Mouse (Mus musculus): ENCODE results near the gene Slc25a39. TPM values are rescaled to one million over a fixed set of nuclear protein-coding genes. Genes with fewer than 3 reads are reported as not detected.

Slc25a39 gene
- 201 and 336 TPM in 2 replicates for polyA plus RNA-seq (2015; fragmentation: Nextera tagmentation; extraction: Ambion mirVana)

DNA sequence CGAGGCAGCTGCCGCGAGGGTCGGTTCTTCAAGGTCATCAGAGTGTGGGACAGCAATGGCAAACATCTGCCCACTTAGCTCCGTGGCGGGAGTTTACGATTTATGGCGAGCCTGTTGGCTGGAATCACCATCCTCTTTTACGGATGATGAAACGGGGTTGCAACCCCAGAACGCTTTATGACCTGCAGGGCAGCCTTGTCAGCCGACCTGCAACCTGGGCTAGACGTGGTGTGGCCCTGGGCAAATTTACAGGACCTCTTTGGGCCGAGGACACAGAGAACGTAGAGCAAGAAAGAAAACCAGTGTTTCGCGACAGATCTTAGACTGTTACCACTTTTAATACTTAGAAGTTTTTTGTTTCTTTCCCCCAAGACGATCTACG, at the start of gene Slc25a39:
Slc25a39 (minus strand) TSS at position 113 of the 382 bp plus-strand sequence.

DNA sequence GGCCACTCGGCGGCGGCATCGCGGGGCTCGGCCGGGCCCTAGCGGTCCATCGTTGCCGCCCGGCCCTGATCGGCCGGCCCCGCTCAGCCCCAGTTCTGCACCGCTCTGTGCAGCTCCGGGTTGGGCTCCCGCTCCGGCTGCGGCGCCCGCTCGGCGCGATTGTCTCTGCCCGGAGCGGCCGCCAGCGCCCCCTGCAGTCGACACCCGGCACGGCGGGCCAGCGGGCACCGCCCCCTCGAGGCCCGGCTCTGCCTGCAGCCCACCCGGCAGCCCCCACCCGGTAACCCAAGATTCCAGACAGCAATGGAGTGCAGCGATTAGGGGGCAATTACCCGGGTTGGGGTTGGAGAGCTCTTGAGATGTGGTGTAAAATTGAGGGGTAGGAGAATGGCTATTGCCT, 39.8 kb upstream of the Slc25a39 start, which contains the start of gene Fam171a2:
Fam171a2 (minus strand) TSS at position 186 of the 400 bp plus-strand sequence.

DNA sequence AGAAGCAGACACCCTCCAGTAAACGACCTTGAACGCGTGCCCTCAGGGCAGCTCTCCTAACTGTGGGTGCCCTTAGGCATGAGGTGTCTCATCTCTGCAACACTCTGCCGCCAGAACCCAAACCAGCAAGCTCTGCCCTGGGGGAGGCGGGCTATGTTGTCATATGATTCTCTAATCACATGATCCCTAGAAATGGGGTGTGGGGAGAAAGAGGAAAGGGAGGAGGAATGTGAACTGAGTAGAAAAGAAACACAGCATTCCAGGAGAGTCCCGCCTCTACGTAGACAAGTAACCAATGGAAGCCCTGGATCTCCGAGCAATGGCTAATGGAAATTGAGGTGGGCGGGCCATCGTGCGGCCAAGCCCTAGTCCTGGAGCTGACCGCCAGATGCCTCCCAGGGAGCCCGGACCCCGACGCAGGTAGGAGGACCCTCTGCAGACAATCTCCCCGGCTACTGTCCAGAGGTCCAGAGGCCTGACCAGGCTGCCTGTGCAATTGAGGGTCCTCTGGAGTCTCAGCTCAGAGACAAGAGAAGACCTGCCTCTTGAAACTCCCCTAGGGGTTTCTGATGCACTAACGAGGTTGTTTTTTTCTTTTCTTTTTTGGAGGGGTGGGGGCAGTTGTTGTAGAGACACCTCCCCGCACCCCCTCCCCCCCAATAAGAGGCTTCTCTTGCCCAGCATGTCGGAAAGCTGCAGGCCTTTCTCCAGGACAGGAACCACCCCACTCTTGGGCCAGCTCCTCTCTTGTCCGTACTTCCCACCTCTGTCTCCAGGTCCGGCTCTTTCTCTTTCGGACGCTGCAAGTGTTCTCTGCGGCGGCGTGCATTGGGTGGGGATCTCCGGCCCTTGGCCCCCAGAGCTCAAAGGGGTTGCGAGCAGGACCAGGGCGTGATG, 22.6 kb upstream of the Slc25a39 start, which contains the start of gene Grn:
Grn (plus strand) TSS at position 195 of the 897 bp plus-strand sequence.

DNA sequence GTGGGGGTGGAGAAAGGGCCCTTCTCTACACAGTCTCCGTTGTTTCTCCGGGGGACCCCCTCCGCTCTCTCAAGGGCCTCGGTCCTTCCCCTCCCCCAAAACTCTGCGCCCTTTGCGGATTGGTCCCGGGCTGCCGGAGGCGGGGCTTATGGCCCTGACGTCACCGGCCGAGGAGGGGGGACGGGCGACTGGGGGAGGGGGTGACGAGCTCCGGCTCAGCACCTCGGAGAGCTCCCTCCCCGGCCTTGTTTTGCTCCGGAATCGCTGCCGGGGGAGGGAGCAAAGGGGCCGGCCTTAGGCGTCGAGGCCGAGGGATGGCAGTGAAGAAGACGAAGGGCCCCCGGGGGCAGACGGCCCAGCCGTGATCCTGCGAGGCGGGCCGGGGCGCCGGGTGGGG, 14.5 kb downstream of the Slc25a39 start, which contains the start of gene Rundc3a:
Rundc3a (plus strand) TSS at position 166 of the 397 bp plus-strand sequence.

DNA sequence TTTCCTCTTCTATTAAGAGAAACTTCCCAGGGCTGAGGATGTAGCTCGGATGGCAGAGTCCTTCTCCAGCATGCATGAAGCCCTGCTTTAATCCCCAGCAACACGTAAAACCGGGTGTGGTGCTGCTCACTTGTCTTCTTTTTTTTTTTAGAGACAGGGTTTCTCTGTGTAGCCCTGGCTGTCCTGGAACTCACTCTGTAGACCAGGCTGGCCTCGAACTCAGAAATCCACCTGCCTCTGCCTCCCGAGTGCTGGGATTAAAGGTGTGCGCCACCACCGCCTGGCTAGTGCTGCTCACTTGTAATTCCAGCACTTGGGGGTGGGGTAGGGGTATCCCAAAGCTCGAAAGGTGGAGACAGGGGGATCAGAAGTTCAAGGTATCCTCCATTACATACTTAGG, 41.6 kb downstream of the Slc25a39 start, which contains the start of gene Slc4a1:
Slc4a1 (minus strand) TSS at position 101 of the 400 bp plus-strand sequence.

Small RNA genes within 50 kb of the gene (microRNA-seq; reads per million reads assigned to microRNA genes)
- gene Mir6930 (ENCODE audit: borderline replicate concordance, insufficient number of aligned reads): not detected

Other genes with a start within 250 kb of the Slc25a39 start
- gene Lsm12, start 222.7 kb downstream of the Slc25a39 start, polyA plus RNA-seq (2015; fragmentation: Nextera tagmentation; extraction: Ambion mirVana): 68.2 and 91.7 TPM in 2 replicates
- 28.6 and 70.2 TPM in 2 replicates for gene G6pc3, start 218.3 kb downstream of the Slc25a39 start, polyA plus RNA-seq (2015; fragmentation: Nextera tagmentation; extraction: Ambion mirVana)
- 54.3 and 58.9 TPM in 2 replicates for gene Hdac5, start 177.8 kb downstream of the Slc25a39 start, polyA plus RNA-seq (2015; fragmentation: Nextera tagmentation; extraction: Ambion mirVana)
- 2.7 and 3.6 TPM in 2 replicates for gene BC030867, start 159.1 kb downstream of the Slc25a39 start, polyA plus RNA-seq (2015; fragmentation: Nextera tagmentation; extraction: Ambion mirVana)
- 0.04 TPM in 1 of 2 replicates, not detected in the other for gene Asb16, start 139.2 kb downstream of the Slc25a39 start, polyA plus RNA-seq (2015; fragmentation: Nextera tagmentation; extraction: Ambion mirVana)
- gene Tmub2, start 123.0 kb downstream of the Slc25a39 start, polyA plus RNA-seq (2015; fragmentation: Nextera tagmentation; extraction: Ambion mirVana): 41.2 and 54.1 TPM in 2 replicates
- 7.6 and 8.0 TPM in 2 replicates for gene Atxn7l3, start 111.3 kb downstream of the Slc25a39 start, polyA plus RNA-seq (2015; fragmentation: Nextera tagmentation; extraction: Ambion mirVana)
- gene Ubtf, start 88.2 kb downstream of the Slc25a39 start, polyA plus RNA-seq (2015; fragmentation: Nextera tagmentation; extraction: Ambion mirVana): 51.6 and 62.7 TPM in 2 replicates
- gene Slc4a1, start 41.7 kb downstream of the Slc25a39 start, polyA plus RNA-seq (2015; fragmentation: Nextera tagmentation; extraction: Ambion mirVana): 15.4 and 17.7 TPM in 2 replicates
- 38.2 and 52.7 TPM in 2 replicates for gene Rundc3a, start 14.5 kb downstream of the Slc25a39 start, polyA plus RNA-seq (2015; fragmentation: Nextera tagmentation; extraction: Ambion mirVana)
- 180 and 237 TPM in 2 replicates for gene Grn, start 22.4 kb upstream of the Slc25a39 start, polyA plus RNA-seq (2015; fragmentation: Nextera tagmentation; extraction: Ambion mirVana)
- 5.4 and 8.2 TPM in 2 replicates for gene Fam171a2, start 39.7 kb upstream of the Slc25a39 start, polyA plus RNA-seq (2015; fragmentation: Nextera tagmentation; extraction: Ambion mirVana)
- 10.6 and 15.9 TPM in 2 replicates for gene Itga2b, start 62.2 kb upstream of the Slc25a39 start, polyA plus RNA-seq (2015; fragmentation: Nextera tagmentation; extraction: Ambion mirVana)
- 23.8 and 30.4 TPM in 2 replicates for gene Gpatch8, start 148.4 kb upstream of the Slc25a39 start, polyA plus RNA-seq (2015; fragmentation: Nextera tagmentation; extraction: Ambion mirVana)
- 6.1 and 10.6 TPM in 2 replicates for gene Gm11627, start 171.5 kb upstream of the Slc25a39 start, polyA plus RNA-seq (2015; fragmentation: Nextera tagmentation; extraction: Ambion mirVana)
- gene Fzd2, start 196.4 kb upstream of the Slc25a39 start, polyA plus RNA-seq (2015; fragmentation: Nextera tagmentation; extraction: Ambion mirVana): 11.8 and 20.1 TPM in 2 replicates